Mouse (Mus musculus) G1E (cell line): ENCODE data around the gene Rab11fip5. TPM values are rescaled to one million over a fixed set of nuclear protein-coding genes. Genes with fewer than 3 reads are reported as not detected.

ENCODE experiments used
- ATAC-seq: 2 replicates; pipeline ENCODE4 v1.8.0; 2016; ENCODE audit warnings: mild to moderate bottlenecking; ENCODE audit not compliant: insufficient number of reproducible peaks, poor library complexity, low FRiP score, severe bottlenecking; ENCODE audit errors: extremely low read depth
- DNase-seq: peaks from one replicate; pipeline ENCODE4 v3.0.0; 2012; ENCODE audit warnings: low spot score
- H3K27me3 ChIP-seq: 2 replicates; pipeline ENCODE4 v1.6.1; 2012; ENCODE audit warnings: mild to moderate bottlenecking, low read length, inconsistent platforms; ENCODE audit not compliant: insufficient read depth
- H3K36me3 ChIP-seq: replicated peaks from 2 replicates; pipeline ENCODE3; 2012; ENCODE audit warnings: mild to moderate bottlenecking, inconsistent platforms
- H3K4me1 ChIP-seq: 2 replicates; pipeline ENCODE4 v1.6.1; 2012; ENCODE audit warnings: low read depth, low read length, inconsistent platforms, mixed read lengths; ENCODE audit not compliant: insufficient read depth
- H3K4me3 ChIP-seq: 2 replicates; pipeline ENCODE4 v1.5.1; 2012; ENCODE audit warnings: low read depth, mild to moderate bottlenecking, inconsistent platforms, low read length, moderate library complexity, mixed read lengths
- H3K9me3 ChIP-seq: replicated peaks from 2 replicates; pipeline ENCODE4 v1.6.1; 2012; ENCODE audit warnings: inconsistent platforms
- CTCF ChIP-seq: IDR thresholded peaks from 2 replicates; pipeline ENCODE4 v1.5.1; 2012; ENCODE audit warnings: low read depth, low read length, inconsistent platforms, mixed read lengths
- GATA1 ChIP-seq: IDR thresholded peaks from 2 replicates; pipeline ENCODE4 v1.6.1; 2012; ENCODE audit warnings: borderline replicate concordance, low read length, inconsistent platforms, mixed read lengths
- GATA2 ChIP-seq: IDR thresholded peaks from 2 replicates; pipeline ENCODE4 v1.6.1; 2012; ENCODE audit warnings: low read depth, low read length, inconsistent platforms, borderline replicate concordance
- POLR2AphosphoS5 ChIP-seq: IDR thresholded peaks from 2 replicates; pipeline ENCODE4 v1.6.1; 2012; ENCODE audit warnings: low read depth, low read length, inconsistent platforms; ENCODE audit not compliant: insufficient replicate concordance
- TAL1 ChIP-seq: conservative IDR thresholded peaks from 2 replicates; pipeline ENCODE4 v1.6.1; 2012; ENCODE audit warnings: low read depth, low read length, inconsistent platforms, mixed read lengths
- polyA plus RNA-seq: library from polyadenylated mRNA; stranded (reverse); fragments of >175 nt; gene quantifications from 2 replicates; pipeline ENCODE4 v1.2.3, GENCODE M21; 2012
- total RNA-seq, 2 experiments: library from RNA; stranded (forward) in 1 of 2; stranded (reverse) in 1 of 2; fragments of 200-1000 nt in 1 of 2; fragments of >200 nt in 1 of 2; fragmentation: Nextera tagmentation in 1 of 2; gene quantifications; 2 replicates each; pipeline ENCODE4 v1.2.3; 2014 to 2017

The Rab11fip5 gene
- total and polyA plus RNA-seq, 3 experiments = 0.27 TPM; not detected in 2

DNA sequence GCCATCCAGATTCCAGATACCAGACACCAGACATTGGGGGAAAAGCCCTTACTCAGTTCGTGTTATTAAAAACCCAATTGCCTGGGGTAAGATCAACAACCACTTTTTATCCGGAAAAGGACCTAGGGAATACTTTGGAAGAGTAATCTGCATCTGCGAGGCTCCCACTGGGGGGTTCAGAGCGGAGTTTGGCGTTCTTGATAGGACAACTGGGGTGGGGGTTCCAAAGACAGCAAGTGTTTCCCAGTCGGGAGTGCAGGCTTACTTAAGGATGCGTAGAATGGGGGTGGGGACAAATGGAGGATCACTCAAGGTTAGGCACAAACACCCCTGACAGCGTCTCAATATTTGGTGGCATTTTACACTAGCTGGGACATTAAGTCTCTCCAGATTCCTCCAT lies 42.7 kb downstream of the Rab11fip5 start:
- 0 out of 2 replicates have a peak, but pooled peaks cover 6% of the 10 kb centered on the region for H3K4me1 ChIP-seq
- no peak overlapping the region for H3K4me3 ChIP-seq
- peaks cover 19% of the 10 kb centered on the region for H3K27me3 ChIP-seq
- no peaks in the 10 kb centered on the region for H3K9me3 ChIP-seq
- TF ChIP-seq CTCF = no peak
- no peak for DNase-seq
- no peaks in the 10 kb centered on the region for H3K36me3 ChIP-seq
- no peak for ATAC-seq

DNA sequence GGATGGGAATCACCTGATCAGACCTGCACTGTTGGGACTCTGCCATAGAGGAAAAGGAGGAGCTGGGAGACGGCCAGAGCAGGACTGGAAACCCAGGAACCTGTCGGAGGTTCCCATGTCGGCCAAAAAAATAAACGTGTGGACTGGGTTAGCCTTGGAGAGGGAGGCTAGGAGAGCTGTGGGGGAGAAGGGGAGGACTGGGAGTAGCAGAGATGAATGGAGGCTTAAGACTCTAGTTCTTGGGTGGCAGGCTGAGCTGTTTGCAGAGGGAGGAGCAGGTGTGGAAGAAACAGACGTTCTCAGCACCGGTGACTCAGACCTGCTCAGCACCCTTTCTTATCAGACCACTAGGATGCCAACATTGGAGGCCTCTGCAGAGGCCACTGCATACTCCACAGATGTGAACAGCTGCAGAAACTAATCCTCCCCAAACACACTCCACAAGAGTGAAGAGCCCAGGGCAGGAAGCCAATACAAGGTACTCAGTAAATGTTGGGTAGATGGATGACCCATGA lies 43.2 kb downstream of the Rab11fip5 start:
- Histone ChIP-seq H3K9me3 (no peaks in the 10 kb centered on the region), H3K36me3 (no peaks in the 10 kb centered on the region), H3K4me1 (0 out of 2 replicates have a peak, but pooled peaks cover 6% of the 10 kb centered on the region), H3K27me3 (peaks cover 17% of the 10 kb centered on the region), H3K4me3 (no peak overlapping the region)
- TF ChIP-seq GATA2 = no peak
- TF ChIP-seq GATA1 = no peak
- TF ChIP-seq CTCF = no peak
- TF ChIP-seq TAL1 = no peak
- no peak for TF ChIP-seq POLR2AphosphoS5
- ATAC-seq (no peak), DNase-seq (no peak)

DNA sequence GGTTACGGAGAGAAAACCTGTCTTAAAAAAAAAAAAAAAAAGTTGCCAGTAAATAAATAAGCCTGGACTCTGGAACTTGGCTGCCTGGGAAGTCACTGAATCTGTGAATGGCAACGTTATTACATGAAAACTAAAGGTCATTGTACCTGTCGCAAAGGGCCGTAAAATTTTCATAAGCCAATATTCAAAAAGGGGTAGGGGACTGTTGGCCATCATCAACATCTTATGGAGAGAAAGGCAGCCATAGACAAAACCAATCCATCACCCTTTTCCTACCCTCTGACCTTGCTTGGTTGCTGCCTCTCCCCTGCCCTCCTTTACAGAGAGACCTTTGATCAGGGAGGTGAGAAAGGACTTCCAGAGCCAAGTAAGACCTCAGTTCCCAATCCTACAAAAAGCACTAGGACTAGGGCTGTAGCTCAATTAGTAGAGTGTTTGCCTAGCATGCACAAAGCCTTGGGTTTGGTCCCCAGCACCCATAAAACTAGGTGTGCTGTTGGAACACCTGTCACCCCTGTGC lies 44.7 kb downstream of the Rab11fip5 start:
- no peaks in the 10 kb centered on the region for H3K36me3 ChIP-seq
- no peak for ATAC-seq
- no peak for TF ChIP-seq CTCF
- no peak for TF ChIP-seq TAL1
- no peak for TF ChIP-seq GATA1
- TF ChIP-seq POLR2AphosphoS5 = no peak
- TF ChIP-seq GATA2 = no peak
- no peak for DNase-seq
- H3K4me3 ChIP-seq = no peak overlapping the region
- peaks cover 17% of the 10 kb centered on the region for H3K27me3 ChIP-seq
- no peaks in the 10 kb centered on the region for H3K9me3 ChIP-seq
- 0 out of 2 replicates have a peak, but pooled peaks cover 6% of the 10 kb centered on the region for H3K4me1 ChIP-seq

DNA sequence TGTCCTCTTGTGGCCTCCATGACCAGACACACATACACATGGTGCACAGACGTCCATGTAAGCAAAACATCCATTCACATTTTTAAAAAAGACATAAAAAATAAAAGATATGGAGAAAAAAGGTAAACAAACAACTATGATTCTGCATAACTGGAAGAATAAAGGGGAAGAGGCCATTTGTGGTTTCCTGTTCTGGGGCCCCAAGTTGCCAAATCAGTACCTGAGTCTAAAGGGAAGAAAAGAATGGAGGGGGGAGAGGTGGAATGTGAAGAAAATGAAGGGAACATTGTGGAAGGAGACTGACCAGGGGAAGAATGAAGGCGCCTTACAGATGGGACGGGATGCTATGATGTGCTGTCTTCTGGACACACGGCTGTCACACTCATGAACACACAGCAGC lies 47.9 kb downstream of the Rab11fip5 start:
- no peaks in the 10 kb centered on the region; the same call in 1 of the 2 replicates for H3K27me3 ChIP-seq
- H3K4me1 ChIP-seq = no peaks in the 10 kb centered on the region
- no peaks in the 10 kb centered on the region for H3K36me3 ChIP-seq
- TF ChIP-seq POLR2AphosphoS5 = no peak
- no peak for TF ChIP-seq TAL1
- no peak for TF ChIP-seq CTCF
- no peak for DNase-seq
- H3K4me3 ChIP-seq = no peak overlapping the region
- no peaks in the 10 kb centered on the region for H3K9me3 ChIP-seq
- ATAC-seq = no peak

DNA sequence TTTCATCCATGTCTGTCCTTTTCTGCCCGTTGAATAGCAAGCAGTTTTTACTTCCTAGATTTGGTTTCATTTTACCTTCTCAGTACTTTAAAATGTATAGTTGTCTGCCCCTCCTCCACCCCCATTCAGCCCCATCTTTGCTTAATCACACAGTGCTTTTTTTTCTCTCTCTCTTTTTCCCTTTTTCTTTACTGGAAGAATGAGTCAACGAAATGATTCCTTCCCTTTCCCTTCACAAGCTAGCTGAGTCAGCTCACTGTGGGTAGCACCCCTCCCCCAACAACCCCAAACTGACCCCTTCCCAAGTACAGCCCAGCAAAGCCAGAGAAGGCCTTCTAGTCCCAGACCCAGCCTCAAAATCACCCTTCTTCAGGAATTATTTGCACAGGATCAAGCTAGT lies 49.3 kb downstream of the Rab11fip5 start:
- peaks cover 5% of the 10 kb centered on the region for H3K27me3 ChIP-seq
- no peaks in the 10 kb centered on the region for H3K4me1 ChIP-seq
- DNase-seq (no peak), ATAC-seq (no peak)
- H3K9me3 ChIP-seq = no peaks in the 10 kb centered on the region
- H3K36me3 ChIP-seq = no peaks in the 10 kb centered on the region
- no peak overlapping the region for H3K4me3 ChIP-seq
- TF ChIP-seq POLR2AphosphoS5 (no peak), CTCF (no peak), GATA2 (no peak), GATA1 (no peak), TAL1 (no peak)

DNA sequence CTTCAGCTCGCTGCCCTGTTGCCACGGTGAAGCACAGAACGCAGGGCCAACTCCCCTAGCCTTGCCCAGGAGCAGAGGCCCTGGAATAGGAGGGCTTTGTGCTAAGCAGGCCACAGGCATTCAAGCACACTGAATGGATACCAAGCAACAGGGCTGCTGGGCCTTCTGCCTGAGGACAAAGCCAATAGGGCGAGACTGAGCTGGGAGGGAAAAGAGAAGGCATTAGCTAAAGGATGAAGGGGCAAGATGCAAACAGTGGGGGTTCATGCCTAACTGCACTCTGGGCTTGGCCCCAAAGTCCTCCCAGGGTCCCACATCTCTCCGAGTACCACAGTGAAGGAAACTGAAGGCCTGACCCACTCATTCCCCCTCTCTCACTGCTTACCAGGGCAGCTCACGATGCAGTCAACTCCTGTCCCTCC lies 54.0 kb downstream of the Rab11fip5 start:
- Histone ChIP-seq H3K9me3 (no peaks in the 10 kb centered on the region), H3K4me1 (no peaks in the 10 kb centered on the region), H3K27me3 (peaks cover 5% of the 10 kb centered on the region; the same call in 1 of the 2 replicates), H3K4me3 (no peak overlapping the region), H3K36me3 (no peaks in the 10 kb centered on the region)
- no peak for DNase-seq
- TF ChIP-seq CTCF (no peak), TAL1 (no peak), GATA2 (no peak), GATA1 (no peak), POLR2AphosphoS5 (no peak)
- ATAC-seq = no peak

DNA sequence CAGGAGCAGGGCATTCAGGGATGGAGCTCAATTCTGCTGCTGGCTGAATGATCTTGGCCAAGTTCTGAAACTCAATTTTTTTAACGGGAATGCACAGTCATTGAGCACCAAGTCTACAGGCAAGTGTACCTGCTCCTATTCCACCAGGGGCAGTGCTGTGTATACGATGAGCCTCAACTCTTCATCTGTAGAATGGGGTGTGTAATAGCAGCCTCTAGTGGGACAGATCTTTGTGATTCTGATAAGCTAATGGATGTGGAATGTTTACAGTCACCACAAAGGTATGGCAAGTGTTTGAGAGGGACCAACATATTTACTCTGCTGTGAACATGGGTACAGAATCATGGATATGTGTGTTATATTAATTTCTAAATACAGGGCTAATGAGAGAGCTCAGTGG lies 58.2 kb downstream of the Rab11fip5 start:
- Histone ChIP-seq H3K36me3 (no peaks in the 10 kb centered on the region), H3K4me3 (no peak overlapping the region), H3K9me3 (no peaks in the 10 kb centered on the region), H3K27me3 (peaks cover 11% of the 10 kb centered on the region; the same call in 1 of the 2 replicates), H3K4me1 (no peaks in the 10 kb centered on the region)
- DNase-seq = no peak
- TF ChIP-seq GATA2 = no peak
- no peak for TF ChIP-seq POLR2AphosphoS5
- no peak for TF ChIP-seq GATA1
- TF ChIP-seq TAL1 = no peak
- no peak for TF ChIP-seq CTCF
- ATAC-seq = no peak
